Mouse (Mus musculus) midbrain, embryonic 16.5 days (tissue): ENCODE results near the gene Klrg1. TPM values are rescaled to one million over a fixed set of nuclear protein-coding genes. Genes with fewer than 3 reads are reported as not detected.

Source experiments
- ATAC-seq: fragments of 200-750 bp; cut with Nextera tagmentation; 2 replicates; pipeline ENCODE4 v1.8.0; 2017; ENCODE audit warnings: moderate TSS enrichment
- H3K27ac ChIP-seq: fragments of 300-500 bp; sonication (generic); 2 replicates; pipeline ENCODE4 v1.5.1; 2014; ENCODE audit warnings: mild to moderate bottlenecking, low read length, mixed read lengths
- H3K27me3 ChIP-seq: fragments of 300-500 bp; sonication (generic); 2 replicates; pipeline ENCODE4 v1.6.1; 2014; ENCODE audit warnings: low read depth, low read length, mixed read lengths; ENCODE audit not compliant: control insufficient read depth, insufficient read depth
- H3K36me3 ChIP-seq: fragments of 300-500 bp; sonication (generic); 2 replicates; pipeline ENCODE4 v1.6.1; 2014; ENCODE audit warnings: mild to moderate bottlenecking, low read length, moderate library complexity, mixed read lengths; ENCODE audit not compliant: control insufficient read depth, insufficient read depth
- H3K4me1 ChIP-seq: fragments of 300-500 bp; sonication (generic); 2 replicates; pipeline ENCODE4 v1.6.1; 2014; ENCODE audit warnings: mild to moderate bottlenecking, low read length, mixed read lengths; ENCODE audit not compliant: control insufficient read depth, insufficient read depth
- H3K4me2 ChIP-seq: fragments of 300-500 bp; sonication (generic); 2 replicates; pipeline ENCODE4 v1.6.1; 2014; ENCODE audit warnings: mild to moderate bottlenecking, low read length, mixed read lengths
- H3K4me3 ChIP-seq: fragments of 300-500 bp; sonication (generic); 2 replicates; pipeline ENCODE4 v1.5.1; 2014; ENCODE audit warnings: low read depth, mild to moderate bottlenecking, low read length, moderate library complexity, mixed read lengths
- H3K9ac ChIP-seq: fragments of 300-500 bp; sonication (generic); 2 replicates; pipeline ENCODE4 v1.6.1; 2014; ENCODE audit warnings: low read depth, low read length, mixed read lengths
- H3K9me3 ChIP-seq: fragments of 300-500 bp; sonication (generic); replicated peaks from 2 replicates; pipeline ENCODE4 v1.6.1; 2014; ENCODE audit warnings: mild to moderate bottlenecking, low read length, mixed read lengths; ENCODE audit not compliant: control insufficient read depth, poor library complexity, severe bottlenecking
- WGBS: fragments of 180-500 bp; shearing (Covaris S2); extraction: QIAGEN DNeasy Blood & Tissue Kit; methylation state at CpG from one replicate; pipeline ENCODE4 v1.1.7; 2014; 5-methylcytosine and 5-hydroxymethylcytosine counted together
- polyA plus RNA-seq: library from polyadenylated mRNA; unstranded; fragments of >200 nt; fragmentation: Nextera tagmentation; extraction: Ambion mirVana; gene quantifications from 2 replicates; pipeline ENCODE4 v1.2.1, GENCODE M21; 2015

Gene Klrg1
- polyA plus RNA-seq, 1 experiment from 2014 or later, result 1.4 TPM

- no peaks in the 10 kb centered on the region for H3K36me3 ChIP-seq
- no peak overlapping the region for H3K9ac ChIP-seq
- H3K4me1 ChIP-seq, result peaks cover 19% of the 10 kb centered on the region
- H3K27ac ChIP-seq, result no peak overlapping the region
- H3K4me2 ChIP-seq, result no peak overlapping the region
- 62% methylated on average over 9 of the region's 9 CpGs for WGBS
- H3K27me3 ChIP-seq, result no peaks in the 10 kb centered on the region
- H3K9me3 ChIP-seq, result no peaks in the 10 kb centered on the region
- H3K4me3 ChIP-seq, result no peak overlapping the region
- ATAC-seq, result no peak
These were observed 12.6 kb upstream of the Klrg1 start for GRCm38 (mm10) chr6:122295242-122295641.

- Histone ChIP-seq H3K4me2 (no peak overlapping the region), H3K27ac (no peak overlapping the region), H3K27me3 (no peaks in the 10 kb centered on the region), H3K9ac (no peak overlapping the region), H3K36me3 (no peaks in the 10 kb centered on the region), H3K4me1 (peaks cover 19% of the 10 kb centered on the region), H3K9me3 (no peaks in the 10 kb centered on the region), H3K4me3 (no peak overlapping the region)
- WGBS, result 72% methylated on average over 3 of the region's 3 CpGs
- no peak for ATAC-seq
These were observed 11.6 kb upstream of the Klrg1 start for GRCm38 (mm10) chr6:122294290-122294689.

- no peak overlapping the region for H3K27ac ChIP-seq
- peaks cover 19% of the 10 kb centered on the region for H3K4me1 ChIP-seq
- no peaks in the 10 kb centered on the region for H3K36me3 ChIP-seq
- H3K27me3 ChIP-seq, result no peaks in the 10 kb centered on the region
- H3K4me2 ChIP-seq, result no peak overlapping the region
- no peaks in the 10 kb centered on the region for H3K9me3 ChIP-seq
- ATAC-seq, result no peak
- no peak overlapping the region for H3K4me3 ChIP-seq
- 89% methylated on average over 9 of the region's 9 CpGs for WGBS
- H3K9ac ChIP-seq, result no peak overlapping the region
These were observed 11.1 kb upstream of the Klrg1 start for GRCm38 (mm10) chr6:122293796-122294195.

- H3K4me2 ChIP-seq, result no peak overlapping the region
- H3K36me3 ChIP-seq, result no peaks in the 10 kb centered on the region
- H3K27ac ChIP-seq, result no peak overlapping the region
- no peak for ATAC-seq
- peaks cover 19% of the 10 kb centered on the region for H3K4me1 ChIP-seq
- WGBS, result 89% methylated on average over 8 of the region's 8 CpGs
- no peak overlapping the region for H3K4me3 ChIP-seq
- H3K9ac ChIP-seq, result no peak overlapping the region
- H3K27me3 ChIP-seq, result no peaks in the 10 kb centered on the region
- H3K9me3 ChIP-seq, result no peaks in the 10 kb centered on the region
These were observed 10.4 kb upstream of the Klrg1 start for GRCm38 (mm10) chr6:122293121-122293520.

GRCm38 (mm10) chr6:122292184-122292583 is 9.5 kb upstream of the Klrg1 start:
- Histone ChIP-seq H3K27me3 (no peaks in the 10 kb centered on the region), H3K9ac (no peak overlapping the region), H3K36me3 (no peaks in the 10 kb centered on the region), H3K9me3 (no peaks in the 10 kb centered on the region), H3K4me1 (peaks cover 15% of the 10 kb centered on the region), H3K4me2 (no peak overlapping the region), H3K4me3 (no peak overlapping the region), H3K27ac (no peak overlapping the region)
- no peak for ATAC-seq
- 75% methylated on average over 2 of the region's 2 CpGs for WGBS

- no peak overlapping the region for H3K27ac ChIP-seq
- H3K9ac ChIP-seq, result no peak overlapping the region
- H3K4me3 ChIP-seq, result no peak overlapping the region
- no peak overlapping the region for H3K4me2 ChIP-seq
- H3K9me3 ChIP-seq, result no peaks in the 10 kb centered on the region
- H3K27me3 ChIP-seq, result no peaks in the 10 kb centered on the region
- no peaks in the 10 kb centered on the region for H3K36me3 ChIP-seq
- no peak for ATAC-seq
- H3K4me1 ChIP-seq, result peaks cover 13% of the 10 kb centered on the region
- WGBS, result 78% methylated on average over 3 of the region's 3 CpGs
These were observed 9.1 kb upstream of the Klrg1 start for GRCm38 (mm10) chr6:122291735-122292134.

GRCm38 (mm10) chr6:122291264-122291663 is 8.6 kb upstream of the Klrg1 start:
- no peaks in the 10 kb centered on the region for H3K9me3 ChIP-seq
- no peaks in the 10 kb centered on the region for H3K36me3 ChIP-seq
- WGBS, result 72% methylated on average over 2 of the region's 2 CpGs
- ATAC-seq, result no peak
- no peak overlapping the region for H3K4me2 ChIP-seq
- no peak overlapping the region for H3K9ac ChIP-seq
- H3K4me3 ChIP-seq, result no peak overlapping the region
- H3K27ac ChIP-seq, result no peak overlapping the region
- peaks cover 9% of the 10 kb centered on the region; the same call in 1 of the 2 replicates for H3K4me1 ChIP-seq
- no peaks in the 10 kb centered on the region for H3K27me3 ChIP-seq

GRCm38 (mm10) chr6:122290253-122290652 is 7.6 kb upstream of the Klrg1 start:
- Histone ChIP-seq H3K4me1 (0 out of 2 replicates have a peak, but pooled peaks cover under 1% of the 10 kb centered on the region), H3K27me3 (no peaks in the 10 kb centered on the region), H3K9me3 (no peaks in the 10 kb centered on the region), H3K27ac (no peak overlapping the region), H3K4me2 (no peak overlapping the region), H3K36me3 (no peaks in the 10 kb centered on the region), H3K4me3 (no peak overlapping the region), H3K9ac (no peak overlapping the region)
- WGBS, result 76% methylated on average over 3 of the region's 3 CpGs
- ATAC-seq, result no peak

- no peak for ATAC-seq
- H3K27me3 ChIP-seq, result no peaks in the 10 kb centered on the region
- no peaks in the 10 kb centered on the region for H3K9me3 ChIP-seq
These were observed 6.6 kb upstream of the Klrg1 start for GRCm38 (mm10) chr6:122289313-122289712.

More at GRCm38 (mm10) chr6:122289313-122289712, 6.6 kb upstream of the Klrg1 start:
- no peak overlapping the region for H3K4me3 ChIP-seq
- no peak overlapping the region for H3K27ac ChIP-seq
- H3K4me1 ChIP-seq, result no peaks in the 10 kb centered on the region
- no peaks in the 10 kb centered on the region for H3K36me3 ChIP-seq
- WGBS, result 73% methylated on average over 1 of the region's 1 CpGs
- no peak overlapping the region for H3K4me2 ChIP-seq
- no peak overlapping the region for H3K9ac ChIP-seq
